Mouse (Mus musculus): Measurements from ENCODE around the gene Cdh18.

Gene Cdh18

GRCm38 (mm10) chr15:23470527-23471475 lies 922.0 kb downstream of the Cdh18 start:
- peak; percentile 3 for DNase-seq

GRCm38 (mm10) chr15:23486306-23486705 lies 937.5 kb downstream of the Cdh18 start:
- DNase-seq, result peak; percentile 17

GRCm38 (mm10) chr15:23506480-23506879 lies 957.7 kb downstream of the Cdh18 start:
- no peak for DNase-seq

GRCm38 (mm10) chr15:23509694-23510093 lies 960.9 kb downstream of the Cdh18 start:
- DNase-seq, result no peak

- DNase-seq, result no peak
Observed at GRCm38 (mm10) chr15:23515786-23516185, 967.0 kb downstream of the Cdh18 start.

GRCm38 (mm10) chr15:23518079-23518478 lies 969.3 kb downstream of the Cdh18 start:
- no peak for DNase-seq
